Mouse (Mus musculus): ENCODE measurements around the gene Mcrip2. TPM values are rescaled to one million over a fixed set of nuclear protein-coding genes. Genes with fewer than 3 reads are reported as not detected.
A peak's percentile ranks its signal among the peaks of the same experiment; 100 is the strongest.

Mcrip2 gene
- total RNA-seq, 2 experiments from 2014 or later = 22.4 to 25.3 TPM

GRCm38 (mm10) chr17:25836397-25837075 lies 32.0 kb downstream of the Mcrip2 start:
- DNase-seq (ENCODE audit: extremely low spot score in 1 of 2, low spot score in 1 of 2) = peak in 1 of 2 experiments; percentile 64

DNA sequence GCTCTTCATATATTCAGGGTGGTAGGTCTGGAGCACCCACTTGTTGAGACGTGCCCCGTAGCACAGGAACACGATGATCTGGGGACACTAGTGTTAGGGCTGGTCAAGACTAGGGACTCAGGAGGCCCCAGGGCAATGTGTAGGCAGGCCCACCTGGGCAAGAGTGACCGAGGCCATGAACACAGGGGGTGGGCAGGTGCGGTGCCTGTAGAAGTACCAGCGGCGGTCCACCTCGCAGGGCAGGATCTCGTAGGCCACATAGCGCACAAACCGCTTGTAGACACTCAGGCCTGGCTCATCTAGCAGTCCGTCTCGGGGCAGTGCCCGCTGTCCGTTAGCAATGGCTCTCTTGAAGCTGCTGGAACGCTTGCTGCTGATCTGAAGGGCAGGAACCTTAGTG lies 32.7 kb downstream of the Mcrip2 start:
- DNase-seq (ENCODE audit: extremely low spot score in 1 of 2, low spot score in 1 of 2) = no peak

DNA sequence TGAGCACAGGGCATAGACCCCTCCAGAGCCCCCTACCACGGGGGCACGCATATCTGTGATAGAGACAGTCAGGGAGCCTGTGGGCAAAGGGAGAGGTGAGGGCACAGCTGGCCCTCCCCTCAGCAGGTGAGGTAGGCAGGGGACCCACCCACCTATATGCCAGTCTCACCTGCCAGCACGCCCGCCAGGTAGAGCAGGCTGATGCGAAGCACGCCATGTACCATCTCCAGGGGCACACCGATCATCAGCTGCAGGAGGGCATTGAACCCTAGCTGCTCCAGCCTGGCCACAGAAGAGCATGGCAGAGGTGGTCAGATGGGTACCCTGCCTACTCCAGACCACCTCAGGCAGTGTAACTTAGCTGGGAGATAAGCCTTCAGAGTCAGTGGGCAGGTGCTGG lies 33.3 kb downstream of the Mcrip2 start:
- DNase-seq (ENCODE audit: extremely low spot score in 1 of 2, low spot score in 1 of 2) = no peak

GRCm38 (mm10) chr17:25834595-25835222 lies 33.9 kb downstream of the Mcrip2 start:
- no peak for DNase-seq (ENCODE audit: extremely low spot score in 1 of 2, low spot score in 1 of 2)

DNA sequence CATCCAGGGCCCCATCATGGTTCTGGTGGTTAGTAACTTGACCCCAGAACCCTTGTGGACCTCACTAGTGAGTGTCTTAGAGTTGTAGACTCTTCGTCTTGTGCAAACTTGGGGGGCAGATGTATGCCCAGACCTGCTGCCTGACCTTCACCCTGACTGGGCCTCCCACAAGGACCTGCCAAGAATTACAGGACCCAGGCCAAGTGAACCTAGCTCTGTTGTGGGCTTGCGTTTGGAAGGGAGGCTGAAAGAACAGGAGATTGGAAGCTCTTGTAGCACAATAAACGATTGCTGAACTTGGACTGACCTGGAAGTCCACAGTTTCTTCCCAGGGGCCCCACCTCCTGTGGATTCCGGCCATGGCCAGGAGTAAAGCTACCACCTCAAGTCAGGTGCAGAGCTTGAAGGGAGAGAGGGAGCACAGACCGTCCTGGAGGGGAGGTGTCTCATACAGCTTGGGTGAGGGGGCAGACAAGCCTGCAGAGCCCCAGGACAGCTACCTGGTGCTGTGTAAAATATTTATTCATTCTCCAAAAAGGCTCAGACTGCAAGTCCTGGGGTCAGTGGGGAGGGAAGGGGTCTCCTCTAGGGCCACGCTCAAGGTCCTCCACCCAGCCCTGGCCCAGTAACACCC lies 34.5 kb downstream of the Mcrip2 start:
- no peak for DNase-seq (ENCODE audit: extremely low spot score in 1 of 2, low spot score in 1 of 2)

GRCm38 (mm10) chr17:25833291-25833663 lies 35.3 kb downstream of the Mcrip2 start, which contains the start of gene Stub1:
Gene Stub1 (minus strand): TSS chr17:25833404.
- DNase-seq (ENCODE audit: extremely low spot score in 1 of 2, low spot score in 1 of 2) = peak in 1 of 2 experiments; percentile 70

DNA sequence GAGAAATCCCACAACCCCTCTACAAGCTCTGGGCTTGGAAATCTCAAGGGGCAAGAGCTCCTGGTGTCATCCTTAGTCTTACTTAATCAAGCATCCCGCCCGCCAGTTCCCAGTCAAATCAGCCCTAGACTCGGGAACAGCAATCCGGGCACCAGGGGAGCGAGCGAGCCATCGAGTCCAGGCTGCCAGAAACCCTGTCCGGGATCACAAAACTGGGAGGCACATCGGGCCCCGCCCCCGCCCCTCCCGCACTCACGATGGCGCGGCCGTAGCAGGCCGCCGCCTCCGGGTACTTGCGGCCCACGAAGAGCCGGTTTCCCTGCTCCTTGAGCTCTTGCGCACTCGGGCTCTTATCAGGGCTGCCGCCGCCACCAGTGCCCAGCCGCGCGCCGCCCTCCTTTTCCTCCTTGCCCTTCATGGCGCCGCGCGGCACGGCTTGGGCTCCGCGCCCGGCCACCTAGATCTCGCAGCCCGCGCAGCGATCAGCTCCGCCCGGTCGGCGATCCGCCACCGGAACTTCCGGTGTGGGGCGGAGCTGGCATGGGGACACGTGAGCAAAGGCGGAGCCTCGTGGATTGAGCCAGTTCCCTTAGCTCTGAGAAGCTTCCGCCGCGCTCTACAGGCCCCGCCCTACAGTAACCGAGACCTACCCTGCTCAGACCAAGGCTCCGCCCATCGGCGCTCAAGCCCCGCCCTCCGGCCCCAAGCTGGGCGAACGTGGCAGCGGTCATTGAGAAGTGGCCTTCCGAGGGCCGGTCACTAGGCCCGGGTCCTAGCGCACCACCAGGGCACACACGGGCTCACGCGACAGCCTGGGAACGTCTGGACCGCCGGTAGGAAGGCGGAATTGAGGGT lies 35.9 kb downstream of the Mcrip2 start:
- peak; percentile 93 to 95 for DNase-seq (ENCODE audit: extremely low spot score in 1 of 2, low spot score in 1 of 2)

- DNase-seq (ENCODE audit: extremely low spot score in 1 of 2, low spot score in 1 of 2) = no peak
Observed at GRCm38 (mm10) chr17:25831451-25832281, 36.9 kb downstream of the Mcrip2 start.

DNA sequence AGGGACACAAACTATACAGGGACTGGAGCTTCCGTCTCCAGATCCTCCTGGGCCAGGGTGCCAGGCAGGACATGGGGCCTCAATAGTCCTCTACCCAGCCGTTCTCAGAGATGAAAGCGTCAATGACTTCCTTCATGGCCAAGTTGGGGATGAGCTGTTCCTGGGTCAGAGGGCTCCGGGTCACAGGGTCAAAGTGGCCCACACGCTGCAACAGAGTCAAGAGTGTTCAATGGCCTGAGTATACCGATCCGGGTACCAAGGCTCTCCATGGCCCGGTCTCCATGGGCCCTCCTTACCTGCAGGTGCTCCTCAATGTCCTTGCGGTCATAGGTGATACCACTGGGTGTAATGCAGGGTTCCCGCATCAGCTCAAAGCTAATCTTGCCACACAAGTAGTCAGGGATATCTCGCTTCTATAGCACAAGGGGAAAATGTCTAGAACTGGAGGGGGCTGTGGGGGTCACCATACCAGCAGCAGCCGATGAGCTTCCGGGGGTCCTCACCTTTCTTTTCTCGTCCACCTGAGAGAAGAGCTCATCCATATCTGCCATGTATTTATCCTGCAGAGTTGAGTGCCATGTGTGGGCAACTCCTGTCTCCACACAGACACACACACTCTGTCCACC lies 37.6 kb downstream of the Mcrip2 start:
- DNase-seq (ENCODE audit: extremely low spot score in 1 of 2, low spot score in 1 of 2) = no peak

- DNase-seq (ENCODE audit: extremely low spot score in 1 of 2, low spot score in 1 of 2) = no peak
Observed at GRCm38 (mm10) chr17:25830200-25830753, 38.3 kb downstream of the Mcrip2 start.

DNA sequence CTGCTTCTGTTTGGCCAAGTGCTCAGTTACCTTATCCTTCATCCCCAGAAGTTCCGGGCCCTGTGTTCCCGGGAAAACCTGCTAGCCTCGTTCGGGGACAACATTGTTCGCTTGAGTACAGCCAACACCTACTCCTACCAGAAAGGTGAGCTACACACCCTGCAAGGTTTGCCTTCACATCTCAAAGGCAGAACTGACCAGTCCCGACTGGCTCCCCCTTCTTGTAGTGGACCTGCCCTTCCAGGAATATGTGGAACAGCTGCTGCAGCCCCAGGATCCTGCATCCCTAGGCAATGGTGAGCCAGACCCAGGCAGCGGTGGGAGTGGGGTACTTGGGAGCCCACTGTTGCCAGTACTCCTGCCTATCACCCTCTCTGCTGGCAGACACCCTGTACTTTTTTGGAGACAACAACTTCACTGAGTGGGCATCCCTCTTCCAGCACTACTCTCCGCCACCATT lies 39.0 kb downstream of the Mcrip2 start:
- DNase-seq (ENCODE audit: extremely low spot score in 1 of 2, low spot score in 1 of 2) = no peak

GRCm38 (mm10) chr17:25828712-25829557 lies 39.6 kb downstream of the Mcrip2 start, which contains the start of gene Jmjd8:
Gene Jmjd8 (plus strand): TSS chr17:25828867.
- DNase-seq (ENCODE audit: extremely low spot score in 1 of 2, low spot score in 1 of 2) = peak; percentile 70 to 76

DNA sequence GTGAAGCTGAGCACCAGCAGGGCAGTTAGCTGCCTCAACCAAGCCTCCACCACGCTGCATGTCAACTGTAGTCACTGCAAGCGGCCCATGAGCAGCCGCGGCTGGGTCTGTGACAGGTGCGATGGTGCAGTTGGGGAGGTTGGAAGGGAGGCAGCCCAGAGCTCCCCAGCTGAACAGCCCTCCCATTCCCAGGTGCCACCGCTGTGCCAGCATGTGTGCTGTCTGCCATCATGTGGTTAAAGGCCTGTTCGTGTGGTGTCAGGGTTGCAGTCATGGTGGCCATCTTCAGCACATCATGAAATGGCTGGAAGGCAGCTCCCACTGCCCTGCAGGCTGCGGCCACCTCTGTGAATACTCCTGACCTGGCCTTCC lies 40.4 kb downstream of the Mcrip2 start:
- no peak for DNase-seq (ENCODE audit: extremely low spot score in 1 of 2, low spot score in 1 of 2)

GRCm38 (mm10) chr17:25827546-25828222 lies 40.9 kb downstream of the Mcrip2 start:
- no peak for DNase-seq (ENCODE audit: extremely low spot score in 1 of 2, low spot score in 1 of 2)

GRCm38 (mm10) chr17:25827011-25827410 lies 41.6 kb downstream of the Mcrip2 start:
- no peak for DNase-seq (ENCODE audit: extremely low spot score in 1 of 2, low spot score in 1 of 2)

DNA sequence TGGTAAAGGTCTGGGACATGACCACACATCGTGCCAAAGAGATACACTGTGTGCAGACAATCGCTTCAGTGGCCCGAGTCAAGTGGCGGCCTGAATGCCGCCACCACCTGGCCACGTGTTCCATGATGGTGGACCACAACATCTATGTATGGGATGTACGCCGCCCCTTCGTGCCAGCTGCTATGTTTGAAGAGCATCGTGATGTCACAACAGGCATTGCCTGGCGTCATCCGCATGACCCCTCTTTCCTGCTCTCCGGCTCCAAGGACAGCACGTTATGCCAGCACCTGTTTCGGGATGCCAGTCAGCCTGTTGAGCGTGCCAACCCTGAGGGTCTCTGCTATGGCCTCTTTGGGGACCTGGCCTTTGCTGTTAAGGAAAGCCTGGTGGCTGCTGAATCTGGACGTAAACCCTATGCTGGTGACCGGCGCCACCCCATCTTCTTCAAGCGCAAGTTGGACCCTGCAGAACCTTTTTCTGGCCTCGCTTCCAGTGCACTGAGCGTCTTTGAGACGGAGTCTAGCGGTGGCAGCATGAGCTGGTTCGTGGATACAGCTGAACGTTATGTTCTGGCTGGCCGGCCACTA lies 42.5 kb downstream of the Mcrip2 start:
- DNase-seq (ENCODE audit: extremely low spot score in 1 of 2, low spot score in 1 of 2) = no peak

DNA sequence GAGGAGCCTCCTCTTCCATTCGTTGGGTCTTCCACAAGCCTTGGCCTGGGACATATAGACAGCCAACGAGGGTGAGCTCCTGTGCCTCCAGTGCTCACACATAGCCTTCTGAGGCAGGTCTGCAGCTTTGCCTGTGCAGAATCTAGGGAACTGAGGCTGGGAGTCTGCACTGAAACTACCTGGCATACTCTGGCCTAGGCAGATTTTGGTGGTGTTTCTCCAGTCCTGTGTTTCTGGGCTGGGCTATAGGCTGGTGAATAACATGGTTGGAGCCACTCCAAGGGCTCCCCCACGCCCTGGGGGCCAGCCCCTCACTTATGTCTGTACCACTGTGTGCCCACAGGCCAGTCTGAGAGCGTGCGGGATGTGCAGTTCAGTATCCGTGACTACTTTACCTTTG lies 43.3 kb downstream of the Mcrip2 start:
- no peak for DNase-seq (ENCODE audit: extremely low spot score in 1 of 2, low spot score in 1 of 2)

Data from layer of hippocampus, postnatal 25 days (tissue).